Mouse (Mus musculus): ENCODE results near the gene Nudt11. TPM values are rescaled to one million over a fixed set of nuclear protein-coding genes. Genes with fewer than 3 reads are reported as not detected.

Nudt11 gene
- 10 to 100 TPM; 23.1 to 28.2 (median 24.5) TPM for total RNA-seq (2022)

- peak in 1 of 2 experiments; percentile 3 for DNase-seq (ENCODE audit: low spot score in 2 of 2)
Observed at GRCm38 (mm10) chrX:6047066-6047935, at the start of gene Nudt11. Gene Nudt11, plus strand, starts transcription at chrX:6047453.

DNA sequence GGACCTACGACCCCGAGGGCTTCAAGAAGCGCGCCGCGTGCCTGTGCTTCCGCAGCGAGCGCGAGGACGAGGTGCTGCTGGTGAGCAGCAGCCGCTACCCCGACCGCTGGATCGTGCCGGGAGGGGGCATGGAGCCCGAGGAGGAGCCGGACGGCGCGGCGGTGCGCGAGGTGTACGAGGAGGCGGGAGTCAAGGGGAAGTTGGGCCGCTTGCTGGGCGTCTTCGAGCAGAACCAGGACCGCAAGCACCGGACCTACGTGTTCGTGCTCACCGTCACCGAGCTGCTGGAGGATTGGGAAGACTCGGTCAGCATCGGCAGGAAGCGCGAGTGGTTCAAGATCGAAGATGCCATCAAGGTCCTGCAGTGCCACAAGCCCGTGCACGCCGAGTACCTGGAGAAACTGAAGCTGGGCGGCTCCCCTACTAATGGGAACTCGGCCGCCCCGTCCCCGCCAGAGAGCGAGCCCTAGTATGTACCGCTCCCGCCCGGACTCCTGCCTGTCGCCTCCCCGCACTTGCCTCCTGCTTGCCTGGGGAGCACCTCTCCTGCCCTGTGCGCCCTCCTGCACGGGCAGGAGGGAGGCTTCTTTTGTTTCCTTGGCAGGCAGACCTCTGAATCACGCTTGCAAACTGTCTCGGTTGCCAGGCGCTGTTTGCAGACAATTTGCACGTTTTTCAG is 822 bp downstream of the Nudt11 start:
- DNase-seq (ENCODE audit: low spot score in 2 of 2) = peak in 1 of 2 experiments; percentile 4

GRCm38 (mm10) chrX:6061563-6061962 is 14.3 kb downstream of the Nudt11 start:
- DNase-seq (ENCODE audit: low spot score in 2 of 2) = no peak

- DNase-seq (ENCODE audit: low spot score in 2 of 2) = no peak
Observed at GRCm38 (mm10) chrX:6082954-6083680, 35.9 kb downstream of the Nudt11 start, which contains the start of gene AU022751. Gene AU022751, minus strand, starts transcription at chrX:6083419.

DNA sequence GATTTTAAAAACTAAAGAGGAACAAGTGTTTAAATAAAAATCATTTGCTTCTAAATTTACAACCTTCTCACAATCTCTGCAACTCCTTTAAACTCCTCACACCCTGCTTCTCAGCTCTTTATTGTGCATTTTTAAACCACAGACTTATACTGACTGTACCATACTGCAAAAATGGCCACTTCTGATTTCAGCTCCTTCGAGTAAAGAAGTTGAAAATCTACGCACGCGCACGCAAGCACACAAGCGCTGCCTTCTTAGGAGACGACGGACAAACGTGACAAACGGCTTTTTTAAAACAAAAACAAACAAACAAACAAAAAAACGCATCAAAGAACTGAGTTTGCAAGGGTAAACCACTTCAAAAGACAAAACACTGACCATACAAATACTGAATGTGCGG is 44.3 kb downstream of the Nudt11 start:
- DNase-seq (ENCODE audit: low spot score in 2 of 2) = no peak

- DNase-seq (ENCODE audit: low spot score in 2 of 2) = peak in 1 of 2 experiments; percentile 36
Observed at GRCm38 (mm10) chrX:6091996-6092757, 44.9 kb downstream of the Nudt11 start.

Small RNA genes lying within 50 kb of the gene (microRNA-seq; reads per million reads assigned to microRNA genes)
- gene Gm27360 = 0 reads per million in 2 experiments

Other genes starting within 250 kb of the Nudt11 start
- gene AU022751, start 36.0 kb downstream of the Nudt11 start, total RNA-seq (2022) = 1 to 10 TPM in 2 of 4 experiments, under 1 TPM in 2; 0.27 to 1.5 (median 1.0) TPM
- gene Nudt10, start 125.6 kb downstream of the Nudt11 start, total RNA-seq (2022) = 10 to 100 TPM; 23.7 to 28.0 (median 26.2) TPM